Mouse (Mus musculus) thymus, postnatal 0 days (tissue): Measurements from ENCODE around the gene Cpox. TPM values are rescaled to one million over a fixed set of nuclear protein-coding genes. Genes with fewer than 3 reads are reported as not detected.

Source experiments
- DNase-seq: peaks from one replicate; pipeline ENCODE4 v3.0.0-alpha.2; 2015; ENCODE audit warnings: low spot score
- microRNA-seq: library from miRNA; unstranded; fragments of <30 nt; microRNA quantifications from one replicate; pipeline ENCODE4, GENCODE M21; 2016; ENCODE audit warnings: borderline number of aligned reads
- polyA plus RNA-seq: library from polyadenylated mRNA; unstranded; fragments of >200 nt; fragmentation: Nextera tagmentation; extraction: Ambion mirVana; gene quantifications from 2 replicates; pipeline ENCODE4 v1.2.1, GENCODE M21; 2015

Gene Cpox
- polyA plus RNA-seq, 1 experiment from 2014 or later, result 16.3 TPM

GRCm38 (mm10) chr16:58740751-58741150, 70.7 kb downstream of the Cpox start:
- no peak for DNase-seq

DNA sequence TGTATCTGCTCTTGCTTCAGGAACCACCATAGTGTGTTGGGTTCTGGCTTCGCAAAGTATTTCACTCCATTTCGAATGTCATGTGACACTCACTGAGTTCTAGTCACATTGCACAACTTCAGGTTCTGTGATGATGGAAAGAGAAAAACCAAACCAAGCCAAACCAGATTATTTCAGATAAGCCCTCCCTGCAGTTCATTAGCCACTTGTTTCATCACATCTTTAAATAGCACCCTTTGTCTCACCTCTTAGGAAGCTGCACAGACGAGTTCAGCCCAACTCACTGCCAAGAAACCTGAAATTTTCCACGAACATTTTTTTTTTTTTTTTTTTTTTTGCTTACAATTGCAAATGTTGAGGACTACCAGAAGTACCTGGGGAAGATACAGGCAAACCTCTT, 76.6 kb downstream of the Cpox start:
- DNase-seq, result no peak

DNA sequence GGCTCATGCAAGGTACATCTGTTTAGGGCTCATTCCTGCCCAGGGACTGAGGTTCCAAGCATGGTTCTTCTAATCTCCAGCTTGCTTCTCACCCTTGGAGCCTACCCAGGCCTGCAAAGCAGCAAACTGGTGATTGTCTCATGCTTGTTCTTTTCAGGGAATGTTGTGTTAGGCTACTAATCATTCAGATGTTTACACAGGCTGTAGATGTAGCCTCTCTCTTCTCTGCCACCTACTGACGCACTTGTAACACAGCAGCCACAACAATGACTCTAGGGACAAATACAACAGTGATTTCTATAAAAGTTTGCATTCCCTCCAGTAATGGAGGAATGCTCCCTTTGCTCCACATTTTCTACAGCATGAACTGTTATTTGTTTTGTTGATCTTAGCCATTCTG, 81.2 kb downstream of the Cpox start:
- DNase-seq, result no peak

DNA sequence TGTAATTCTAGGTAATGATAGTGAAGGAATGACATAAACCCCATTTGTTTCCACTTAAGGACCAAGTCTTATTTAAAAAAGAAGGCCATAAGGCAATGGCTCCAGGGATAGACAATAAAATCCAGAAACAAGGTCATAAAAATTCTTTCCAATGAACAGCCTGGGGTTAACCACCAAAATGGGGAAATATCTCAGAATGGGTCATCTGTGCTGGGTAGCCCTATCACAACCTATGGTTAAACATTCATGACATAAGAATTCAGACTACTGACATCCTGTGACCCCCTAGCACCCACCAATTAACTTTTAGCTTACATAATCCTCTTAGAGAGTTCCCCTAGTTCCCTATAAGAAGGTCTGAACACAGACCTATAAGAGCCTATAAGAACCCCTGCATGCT, 86.1 kb downstream of the Cpox start:
- no peak for DNase-seq

DNA sequence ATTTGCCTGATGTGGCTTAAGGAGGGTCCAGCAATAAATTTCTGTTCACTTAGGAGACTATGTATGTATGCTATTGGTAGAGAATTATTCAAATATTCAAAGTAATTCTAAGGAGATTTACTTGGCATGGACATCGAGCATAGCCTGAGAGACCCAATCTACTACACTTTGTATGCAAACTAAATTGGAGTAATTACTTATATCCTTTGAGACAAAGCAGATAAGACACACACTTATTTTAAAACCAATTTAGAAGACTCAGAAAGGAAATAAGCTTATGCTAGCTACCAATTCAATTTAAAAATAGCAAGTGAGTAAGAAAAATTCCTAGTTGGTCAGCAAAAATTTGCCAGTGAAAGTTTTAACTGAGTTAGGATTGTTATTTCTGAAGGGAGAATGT, 93.0 kb downstream of the Cpox start, which contains the start of gene Olfr172:
Olfr172 (minus strand) TSS at position 101 of the 400 bp plus-strand sequence.
- DNase-seq, result no peak

Small RNA genes within 50 kb of the gene (microRNA-seq; reads per million reads assigned to microRNA genes)
- gene Gm27564, result not detected

Other genes starting within 250 kb of the Cpox start
- 18.7 and 20.4 TPM in 2 replicates for gene St3gal6, start 146.0 kb upstream of the Cpox start, polyA plus RNA-seq
- gene Gm813, start 53.3 kb upstream of the Cpox start, polyA plus RNA-seq, result not detected in 2 replicates
- gene E330017A01Rik, start 31.6 kb upstream of the Cpox start, polyA plus RNA-seq, result not detected in 2 replicates
- 0.79 and 1.7 TPM in 2 replicates for gene Gpr15, start 48.8 kb downstream of the Cpox start, polyA plus RNA-seq
- 51.0 and 58.6 TPM in 2 replicates for gene Cldnd1, start 57.6 kb downstream of the Cpox start, polyA plus RNA-seq
- not detected in 2 replicates for gene Olfr172, start 92.9 kb downstream of the Cpox start, polyA plus RNA-seq
- gene Olfr173, start 130.0 kb downstream of the Cpox start, polyA plus RNA-seq, result not detected in 2 replicates
- not detected in 2 replicates for gene Olfr175-ps1, start 156.5 kb downstream of the Cpox start, polyA plus RNA-seq
- gene Olfr177, start 204.5 kb downstream of the Cpox start, polyA plus RNA-seq, result not detected in 2 replicates
- gene Olfr178, start 221.8 kb downstream of the Cpox start, polyA plus RNA-seq, result not detected in 2 replicates